In the genomic region with DNA sequence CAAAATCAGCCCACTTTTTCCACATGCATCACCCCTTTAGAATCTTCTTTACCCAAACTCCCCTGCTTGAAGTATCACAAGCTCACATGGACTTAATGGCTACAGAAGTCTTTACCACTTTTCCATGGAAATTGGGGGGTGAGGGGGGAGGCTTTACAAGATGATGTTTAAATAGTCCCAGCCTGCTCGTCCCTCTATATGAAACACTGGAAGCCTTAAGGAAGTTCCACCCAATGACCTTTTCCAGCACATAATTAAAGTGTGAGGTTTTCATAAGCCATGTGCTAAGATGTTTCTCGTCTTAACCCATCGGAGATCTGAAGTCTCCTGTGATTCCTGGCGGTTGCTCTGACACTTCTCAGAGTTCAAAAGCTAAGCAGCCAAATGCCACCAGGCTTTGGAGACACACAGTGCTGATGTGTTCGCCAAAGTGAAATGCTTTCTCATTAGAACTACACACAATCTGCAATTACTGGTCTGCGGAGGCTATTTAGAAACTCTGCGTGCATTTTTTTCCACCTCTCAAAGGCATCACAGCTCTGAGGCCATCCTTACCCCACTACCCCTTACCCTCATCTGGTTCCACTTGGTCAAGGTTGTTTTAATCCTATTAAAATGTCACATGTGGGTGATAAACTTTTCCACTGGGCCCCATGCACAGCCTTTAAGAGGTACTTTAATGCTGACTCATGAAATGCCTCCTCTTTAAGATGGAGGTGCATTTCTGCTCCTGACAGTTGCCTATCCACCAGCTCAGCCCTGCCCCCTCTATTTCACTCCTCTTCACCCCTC, we compare ENCODE assay signal across 26 mouse cellular contexts.
DNase-seq lines count a peak whose midpoint lies in the region; ATAC-seq and TF ChIP-seq lines count a peak whose summit lies in the region.
"Had no signal": no experiment of that assay in that cellular context is flagged by ENCODE, and none has a peak within 500 bp of the region (broad histone marks: within the 10 kb centered on the region; RNA-seq: fewer than 3 reads in every experiment).

No protein-coding gene starts in this region.

- peak; percentile 91 for ATAC-seq in limb, embryonic 13.5 days (ENCODE audit: low FRiP score, low read depth)
- ATAC-seq: activated CD4-positive, CD25-positive, alpha-beta regulatory T cell, adult 4 months; CD4-positive, CD25-positive, alpha-beta regulatory T cell, adult 4 months; forebrain, embryonic 16.5 days; hindbrain, embryonic 16.5 days; intestine, embryonic 15.5 days; Patski had no signal

- H3K27me3 ChIP-seq in CH12.LX (replicated peaks), result no peaks in the 10 kb centered on the region
- peaks cover 33% of the 10 kb centered on the region; the same call in 1 of the 2 replicates for H3K27me3 ChIP-seq in limb, embryonic 13.5 days
- H3K27me3 ChIP-seq: forebrain, embryonic 12.5 days; heart, embryonic 13.5 days; intestine, embryonic 15.5 days; Patski had no signal

- no peak overlapping the region for H3K4me2 ChIP-seq in CH12.LX (ENCODE audit: insufficient read depth, low read depth, poor library complexity, severe bottlenecking)
- no peak overlapping the region for H3K4me2 ChIP-seq in limb, embryonic 13.5 days (replicated peaks)
- H3K4me2 ChIP-seq: embryonic facial prominence, embryonic 12.5 days; forebrain, embryonic 12.5 days; heart, embryonic 13.5 days; intestine, embryonic 15.5 days had no signal

- TF ChIP-seq RAD21 in CH12.LX (IDR thresholded peaks at IDR 0.05; ENCODE audit: low read depth, low read length), result no peak

- dilution Hi-C loops in CH12.LX (cut with MboI; ENCODE audit: extremely low pct_ligation_motif_present, extremely low pct_unique_long_range_greater_than_20kb, low sequenced_read_pairs), result no loop called here

- no peak for TF ChIP-seq CTCF in CH12.LX (conservative IDR thresholded peaks at IDR 0.05 in 1 of 2, IDR thresholded peaks at IDR 0.05 in 1 of 2; ENCODE audit: low read depth in 2 of 2, low read length in 2 of 2)

- H3K79me2 ChIP-seq in CH12.LX (replicated peaks; ENCODE audit: control insufficient read depth, extremely low read depth, insufficient read depth, poor library complexity, severe bottlenecking), result no peaks in the 10 kb centered on the region

- H3K27ac ChIP-seq in CH12.LX (ENCODE audit: insufficient read depth, low read depth), result no peak overlapping the region
- no peak overlapping the region for H3K27ac ChIP-seq in limb, embryonic 13.5 days
- H3K27ac ChIP-seq: embryonic facial prominence, embryonic 12.5 days; forebrain, embryonic 12.5 days; gastrocnemius, adult 2 months; heart, embryonic 13.5 days; intestine, embryonic 15.5 days had no signal

- H3K36me3 ChIP-seq in CH12.LX (replicated peaks in 1 of 2; ENCODE audit: control insufficient read depth in 1 of 2, insufficient read depth in 1 of 2, low read length in 1 of 2), result no peaks in the 10 kb centered on the region
- no peaks in the 10 kb centered on the region for H3K36me3 ChIP-seq in limb, embryonic 13.5 days
- H3K36me3 ChIP-seq: embryonic facial prominence, embryonic 12.5 days; forebrain, embryonic 12.5 days; heart, embryonic 13.5 days; intestine, embryonic 15.5 days had no signal

- in situ Hi-C loops in CH12.LX (cut with MboI; ENCODE audit: low pct_ligation_motif_present, low pct_unique_long_range_greater_than_20kb, low sequenced_read_pairs), result no loop called here

- no peak overlapping the region for H3K9ac ChIP-seq in CH12.LX (ENCODE audit: insufficient read depth, low read depth)
- no peak overlapping the region for H3K9ac ChIP-seq in limb, embryonic 13.5 days
- H3K9ac ChIP-seq: embryonic facial prominence, embryonic 12.5 days; forebrain, embryonic 12.5 days; heart, embryonic 13.5 days; intestine, embryonic 15.5 days had no signal

- DNase-seq in 3T3-L1 (ENCODE audit: low read depth, low spot score) (peak; percentile 69), CH12.LX (ENCODE audit: extremely low read depth) (no peak)
- peak; percentile 17 for DNase-seq in embryo, embryonic 11.5 days (ENCODE audit: low read depth, low spot score)
- DNase-seq in adrenal gland, postnatal 36 days, result no peak
- no peak for DNase-seq in gastrocnemius, adult 8-10 months (ENCODE audit: low spot score in 2 of 2)
- no peak for DNase-seq in frontal cortex, adult 2 months (ENCODE audit: extremely low spot score in 1 of 2, low spot score in 1 of 2)
- DNase-seq in lung, postnatal 14 days, result no peak
- DNase-seq: adrenal gland, postnatal 14 days; B cell, adult 2 months; cerebellum, adult 18-20 months; cerebellum, adult 9-11 months; cerebellum, postnatal 36 days; gastrocnemius, adult 2 months; gastrocnemius, postnatal 36 days; heart, adult 11 months; heart, postnatal 36 days had no signal

- 11% methylated on average over 7 of the region's 7 CpGs for WGBS in limb, embryonic 13.5 days

- peaks cover 11 to 44% of the 10 kb centered on the region in 2 experiments for H3K4me1 ChIP-seq in CH12.LX (ENCODE audit: control insufficient read depth in 1 of 2, insufficient read depth in 2 of 2)
- H3K4me1 ChIP-seq in limb, embryonic 13.5 days, result peaks cover 31% of the 10 kb centered on the region
- H3K4me1 ChIP-seq: intestine, embryonic 15.5 days had no signal

- no peaks in the 10 kb centered on the region for H3K9me3 ChIP-seq in CH12.LX (replicated peaks; ENCODE audit: low read length)
- H3K9me3 ChIP-seq in limb, embryonic 13.5 days, result no peaks in the 10 kb centered on the region
- H3K9me3 ChIP-seq: embryonic facial prominence, embryonic 12.5 days; forebrain, embryonic 12.5 days; heart, embryonic 13.5 days; intestine, embryonic 15.5 days had no signal

- no peak for TF ChIP-seq POLR2A in CH12.LX (IDR thresholded peaks at IDR 0.05; ENCODE audit: low read depth, low read length)

- no peak overlapping the region for H3K4me3 ChIP-seq in CH12.LX (replicated peaks in 1 of 3; ENCODE audit: low read depth in 2 of 3, low read length in 2 of 3, poor library complexity in 1 of 3)
- no peak overlapping the region for H3K4me3 ChIP-seq in limb, embryonic 13.5 days
- H3K4me3 ChIP-seq: embryonic facial prominence, embryonic 12.5 days; forebrain, embryonic 12.5 days; gastrocnemius, adult 2 months; heart, embryonic 13.5 days; intestine, embryonic 15.5 days had no signal

- no peak for TF ChIP-seq EP300 in CH12.LX (IDR thresholded peaks at IDR 0.05; ENCODE audit: low read length)

TF ChIP-seq in CH12.LX, 34 proteins besides CTCF, POLR2A, EP300 and RAD21:
- TF ChIP-seq MAX (IDR thresholded peaks at IDR 0.05; ENCODE audit: low read length), result no peak
- TF ChIP-seq MXI1 (IDR thresholded peaks at IDR 0.05; ENCODE audit: low read depth, low read length), result no peak
- no peak for TF ChIP-seq ZKSCAN1 (IDR thresholded peaks at IDR 0.05; ENCODE audit: borderline replicate concordance, low read depth, low read length)
- no peak for TF ChIP-seq JUN (IDR thresholded peaks at IDR 0.05; ENCODE audit: insufficient read depth, low read depth, low read length)
- 0 out of 2 replicates have a peak, but pooled peaks have one; percentile 43 for TF ChIP-seq MAFK (IDR thresholded peaks at IDR 0.05; ENCODE audit: insufficient replicate concordance, low read length)
- no peak for TF ChIP-seq TCF12 (IDR thresholded peaks at IDR 0.05; ENCODE audit: low read depth, low read length)

Comparison
In these comparisons a context has a peak if more than half of its experiments do, and no peak if none do; other contexts are left out.
1. DNase-seq: peak in 3T3-L1 (single experiment) and embryo, embryonic 11.5 days (single experiment); none in CH12.LX (single experiment), adrenal gland, postnatal 36 days (0 of 2), gastrocnemius, adult 8-10 months (0 of 2), frontal cortex, adult 2 months (0 of 2) and lung, postnatal 14 days (single experiment).